Mouse (Mus musculus): ENCODE data around the gene Pcdh15. TPM values are rescaled to one million over a fixed set of nuclear protein-coding genes. Genes with fewer than 3 reads are reported as not detected.

Gene Pcdh15
- total RNA-seq, 2 experiments from 2014 or later = 0.15 TPM; not detected in 1

DNA sequence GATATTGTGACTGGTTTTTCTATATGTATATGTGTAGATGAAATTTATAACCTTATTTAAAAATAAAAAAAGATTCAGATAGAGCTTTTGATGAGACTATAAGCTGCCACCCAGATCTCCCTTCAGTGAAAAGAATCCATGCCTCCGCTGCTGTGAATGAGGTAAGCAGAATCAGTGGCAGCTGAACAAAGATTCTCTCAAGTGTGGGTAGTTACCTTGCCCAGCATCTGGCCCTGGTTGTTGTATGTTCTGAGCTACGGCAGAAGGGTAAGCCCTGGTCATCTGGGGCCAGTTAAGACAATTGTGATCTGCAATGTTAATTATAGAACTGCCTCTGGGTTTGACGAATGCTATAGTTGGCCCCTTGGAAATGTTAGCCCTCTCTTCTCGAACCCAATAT is 1316.2 kb downstream of the Pcdh15 start:
- no peak for ATAC-seq (replicated peaks; ENCODE audit: low FRiP score, poor library complexity, severe bottlenecking)

- ATAC-seq (replicated peaks; ENCODE audit: low FRiP score, poor library complexity, severe bottlenecking) = no peak
These were observed 1316.8 kb downstream of the Pcdh15 start for GRCm38 (mm10) chr10:74415949-74416348.

DNA sequence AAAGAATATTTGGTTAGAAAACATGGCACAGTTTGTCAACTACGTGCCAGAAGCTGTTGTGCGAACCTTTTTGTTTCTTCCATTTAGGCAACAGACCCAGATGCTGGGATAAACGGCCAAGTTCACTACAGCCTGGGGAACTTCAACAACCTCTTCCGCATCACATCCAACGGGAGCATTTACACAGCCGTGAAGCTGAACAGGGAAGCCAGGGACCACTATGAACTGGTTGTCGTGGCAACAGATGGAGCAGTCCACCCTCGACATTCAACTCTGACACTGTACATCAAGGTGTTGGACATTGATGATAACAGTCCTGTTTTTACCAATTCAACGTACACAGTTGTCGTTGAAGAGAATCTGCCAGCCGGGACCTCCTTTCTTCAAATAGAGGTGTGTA is 1350.9 kb downstream of the Pcdh15 start:
- ATAC-seq (replicated peaks; ENCODE audit: low FRiP score, poor library complexity, severe bottlenecking) = no peak

GRCm38 (mm10) chr10:74463972-74464371 is 1364.8 kb downstream of the Pcdh15 start:
- no peak for ATAC-seq (replicated peaks; ENCODE audit: low FRiP score, poor library complexity, severe bottlenecking)

GRCm38 (mm10) chr10:74480779-74481178 is 1381.6 kb downstream of the Pcdh15 start:
- no peak for ATAC-seq (replicated peaks; ENCODE audit: low FRiP score, poor library complexity, severe bottlenecking)

- ATAC-seq (replicated peaks; ENCODE audit: low FRiP score, poor library complexity, severe bottlenecking) = no peak
These were observed 1413.2 kb downstream of the Pcdh15 start for GRCm38 (mm10) chr10:74512315-74512714.

- no peak for ATAC-seq (replicated peaks; ENCODE audit: low FRiP score, poor library complexity, severe bottlenecking)
These were observed 1414.6 kb downstream of the Pcdh15 start for GRCm38 (mm10) chr10:74513743-74514142.

DNA sequence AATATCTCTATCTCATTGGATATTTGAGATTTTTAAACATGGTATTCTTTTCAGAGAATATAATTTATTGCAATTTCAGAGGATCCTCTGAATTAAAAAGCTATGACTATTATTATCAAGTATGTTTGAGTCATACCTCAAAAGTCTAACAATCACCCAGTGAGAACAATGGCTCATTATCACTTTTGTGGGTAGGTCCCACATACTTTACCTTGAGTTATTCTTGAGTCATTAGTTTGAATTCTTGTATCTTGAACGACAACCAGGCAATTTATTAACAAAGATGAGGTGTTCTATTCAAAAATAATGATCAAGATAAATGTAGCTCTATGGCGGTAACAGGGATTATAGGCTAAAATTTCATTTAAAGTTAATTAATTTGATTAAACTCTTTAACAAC is 1439.2 kb downstream of the Pcdh15 start:
- ATAC-seq (replicated peaks; ENCODE audit: low FRiP score, poor library complexity, severe bottlenecking) = no peak

DNA sequence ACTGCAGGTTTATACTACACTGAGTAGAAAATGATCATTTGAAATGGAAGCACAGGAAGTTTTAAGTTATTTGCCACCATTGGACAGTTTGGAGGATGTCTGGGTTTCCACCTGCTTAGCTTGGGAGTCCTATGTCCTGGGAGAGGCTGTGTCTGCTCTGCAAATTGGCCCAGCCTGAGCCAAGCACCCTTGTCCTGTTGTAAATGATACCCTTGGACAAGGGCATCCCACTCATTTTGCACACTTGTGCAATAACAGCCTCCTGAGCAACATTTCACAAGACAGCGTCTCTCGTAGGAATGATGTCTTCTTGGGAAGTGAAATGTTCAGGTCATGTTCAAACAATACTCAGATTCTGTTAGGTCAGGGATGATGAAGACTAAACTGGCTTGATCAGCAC is 1456.2 kb downstream of the Pcdh15 start:
- no peak for ATAC-seq (replicated peaks; ENCODE audit: low FRiP score, poor library complexity, severe bottlenecking)

DNA sequence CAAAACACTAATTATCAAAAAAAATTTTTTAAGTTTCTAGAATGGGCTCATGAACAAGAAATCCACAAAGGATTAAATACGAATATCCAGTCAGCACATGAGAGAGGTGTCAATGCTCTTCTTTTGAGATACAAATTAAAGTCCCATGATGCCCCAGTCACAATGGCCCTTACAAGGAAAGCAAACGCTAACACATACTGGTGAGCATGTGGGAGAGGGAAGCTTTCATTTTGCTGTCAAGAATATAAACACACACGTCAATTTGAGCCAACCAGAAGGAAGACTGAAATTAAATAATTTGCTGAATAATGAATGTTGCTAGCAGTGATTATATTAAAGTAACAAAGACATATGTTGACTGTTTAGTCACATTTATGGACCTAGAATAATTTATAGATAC is 1470.5 kb downstream of the Pcdh15 start:
- ATAC-seq (replicated peaks; ENCODE audit: low FRiP score, poor library complexity, severe bottlenecking) = no peak

DNA sequence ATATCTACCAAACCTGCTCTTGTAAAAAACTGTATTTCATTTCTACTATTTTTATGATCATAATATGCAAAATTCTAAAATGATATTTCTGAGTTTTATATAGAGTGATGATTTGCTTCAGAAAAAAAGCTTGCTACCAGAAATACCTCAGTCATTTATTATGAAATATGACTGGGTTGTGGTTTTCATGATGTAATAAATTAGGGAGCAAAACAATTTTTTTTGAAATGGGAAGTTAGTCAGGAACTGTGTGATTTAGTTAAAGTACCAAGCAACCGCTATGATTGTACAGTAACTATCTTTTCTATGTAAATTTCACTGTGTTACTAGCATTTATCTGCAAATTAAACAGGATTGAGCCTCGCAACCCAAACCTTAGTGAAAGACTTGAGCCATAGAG is 1480.8 kb downstream of the Pcdh15 start:
- ATAC-seq (replicated peaks; ENCODE audit: low FRiP score, poor library complexity, severe bottlenecking) = no peak

GRCm38 (mm10) chr10:74591799-74592198 is 1492.7 kb downstream of the Pcdh15 start:
- no peak for ATAC-seq (replicated peaks; ENCODE audit: low FRiP score, poor library complexity, severe bottlenecking)

GRCm38 (mm10) chr10:74607683-74608082 is 1508.5 kb downstream of the Pcdh15 start:
- ATAC-seq (replicated peaks; ENCODE audit: low FRiP score, poor library complexity, severe bottlenecking) = no peak

- ATAC-seq (replicated peaks; ENCODE audit: low FRiP score, poor library complexity, severe bottlenecking) = no peak
These were observed 1522.7 kb downstream of the Pcdh15 start for GRCm38 (mm10) chr10:74621837-74622236.

DNA sequence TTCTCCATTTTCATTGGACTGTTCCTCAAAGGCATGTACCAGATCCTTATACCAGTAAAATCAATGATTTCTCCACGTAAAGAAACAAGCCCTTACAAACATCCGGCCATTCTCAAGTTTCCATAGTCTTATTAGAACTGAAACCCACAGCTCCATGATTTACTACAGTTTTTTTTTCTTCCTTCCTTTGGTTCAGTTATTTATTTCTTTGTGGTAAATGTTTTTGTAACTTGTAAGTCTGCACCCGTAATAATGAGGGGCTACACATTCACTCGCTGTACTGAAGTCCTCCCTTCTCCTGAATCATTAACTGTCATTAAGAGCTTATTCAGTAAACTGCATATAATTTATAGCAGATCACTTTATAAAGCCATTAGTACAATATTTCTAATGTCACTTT is 1526.6 kb downstream of the Pcdh15 start:
- ATAC-seq (replicated peaks; ENCODE audit: low FRiP score, poor library complexity, severe bottlenecking) = no peak

DNA sequence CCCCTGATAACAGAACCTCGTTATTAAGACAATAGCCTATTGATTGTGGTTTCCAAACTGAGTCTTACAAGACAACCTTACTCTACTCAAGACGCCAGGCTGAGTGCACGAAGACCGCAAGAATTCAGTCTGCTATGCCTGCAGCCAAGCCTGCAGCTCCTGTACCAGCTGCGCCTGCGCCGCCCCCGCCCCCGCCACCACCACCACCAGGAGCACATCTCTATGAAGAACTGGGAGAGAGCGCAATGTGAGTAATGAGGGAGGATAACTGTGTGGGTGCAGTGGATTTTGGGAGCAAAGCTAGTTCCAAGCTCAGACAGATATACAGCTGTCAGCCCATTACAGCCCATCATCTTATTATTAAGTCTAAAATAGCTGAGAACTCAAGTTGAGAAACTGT is 1527.5 kb downstream of the Pcdh15 start:
- ATAC-seq (replicated peaks; ENCODE audit: low FRiP score, poor library complexity, severe bottlenecking) = no peak

GRCm38 (mm10) chr10:74631314-74631713 is 1532.2 kb downstream of the Pcdh15 start:
- no peak for ATAC-seq (replicated peaks; ENCODE audit: low FRiP score, poor library complexity, severe bottlenecking)

GRCm38 (mm10) chr10:74637040-74637439 is 1537.9 kb downstream of the Pcdh15 start:
- no peak for ATAC-seq (replicated peaks; ENCODE audit: low FRiP score, poor library complexity, severe bottlenecking)

DNA sequence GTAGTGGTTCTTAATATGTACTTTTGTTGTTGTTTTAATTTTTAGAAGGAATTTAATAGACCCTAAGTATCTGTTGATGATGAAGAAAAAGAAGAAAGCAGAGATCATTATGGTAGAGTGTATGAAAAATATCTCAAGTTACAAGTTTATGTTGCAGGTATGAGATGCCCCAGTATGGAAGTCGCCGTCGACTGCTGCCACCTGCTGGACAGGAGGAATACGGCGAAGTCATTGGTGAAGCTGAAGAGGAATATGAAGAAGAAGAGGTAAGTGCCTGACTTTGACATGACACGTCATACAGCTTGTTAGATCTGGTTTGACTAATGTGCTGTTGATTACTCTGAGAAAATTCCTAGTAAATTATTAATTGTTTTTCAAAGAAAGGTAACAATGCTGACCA is 1543.0 kb downstream of the Pcdh15 start:
- ATAC-seq (replicated peaks; ENCODE audit: low FRiP score, poor library complexity, severe bottlenecking) = no peak

DNA sequence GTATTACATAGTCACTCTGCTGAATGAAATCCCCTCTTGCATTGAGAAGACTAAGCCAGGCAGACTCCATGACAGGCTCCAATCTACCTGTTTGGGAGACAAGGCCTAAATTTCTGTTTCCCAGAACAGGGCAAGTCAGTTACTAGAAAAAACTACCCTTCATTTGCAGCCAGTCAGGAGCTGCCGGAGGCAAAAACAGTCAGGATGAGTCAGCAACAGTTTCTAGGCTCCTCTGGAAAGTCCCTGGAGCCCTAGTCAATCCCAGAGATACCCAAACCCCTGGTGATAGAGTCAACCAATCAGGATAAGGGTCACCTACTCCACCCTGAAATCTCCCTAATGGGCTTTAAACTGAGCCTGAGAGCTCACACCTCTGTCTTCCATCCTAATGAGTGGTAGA is 1564.0 kb downstream of the Pcdh15 start:
- no peak for ATAC-seq (replicated peaks; ENCODE audit: low FRiP score, poor library complexity, severe bottlenecking)

DNA sequence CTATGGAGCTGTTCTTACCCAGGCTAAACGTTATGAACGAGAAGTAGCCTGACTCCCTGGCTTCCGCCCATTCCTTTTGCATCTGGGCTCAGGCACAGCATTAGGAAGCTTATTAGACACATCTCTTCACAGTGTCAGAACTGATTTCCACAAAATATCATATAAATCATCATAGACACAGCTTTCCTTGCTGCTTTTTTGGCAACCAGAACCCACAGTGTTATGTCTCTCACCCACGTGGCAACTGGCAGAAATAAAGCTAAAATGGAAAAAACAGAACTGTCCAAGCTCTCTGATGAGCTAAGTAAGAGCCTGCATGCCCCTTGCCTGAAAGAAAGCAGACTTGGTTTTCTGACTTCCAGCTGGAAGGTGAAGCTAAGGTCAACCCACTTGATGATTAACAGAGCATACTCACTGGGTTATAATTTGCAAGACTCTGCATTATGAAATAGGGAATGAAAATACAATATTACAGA is 1580.9 kb downstream of the Pcdh15 start:
- ATAC-seq (replicated peaks; ENCODE audit: low FRiP score, poor library complexity, severe bottlenecking) = no peak

DNA sequence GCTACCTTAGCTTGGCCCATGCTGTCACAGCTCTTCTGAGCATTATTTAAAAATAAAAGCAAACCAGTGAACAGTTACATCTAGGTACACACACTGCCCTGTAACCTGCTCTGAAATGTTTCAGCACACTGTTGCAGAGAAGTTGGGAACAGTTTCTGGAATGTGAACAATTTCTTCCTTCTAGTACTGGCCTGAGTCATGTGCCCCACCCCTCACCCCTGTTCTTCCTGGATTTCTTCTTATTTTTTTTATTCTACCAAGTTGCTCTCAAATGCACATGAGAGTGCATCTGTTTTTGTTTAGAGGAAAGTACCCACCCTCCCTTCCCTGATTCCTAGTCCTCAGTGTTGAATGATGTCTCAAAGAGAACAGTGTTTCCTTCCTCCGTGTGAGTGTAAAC is 1581.4 kb downstream of the Pcdh15 start:
- no peak for ATAC-seq (replicated peaks; ENCODE audit: low FRiP score, poor library complexity, severe bottlenecking)
